Mouse (Mus musculus) embryo, embryonic 10.5 days (tissue): Measurements from ENCODE around the gene Uhrf1bp1.
"Not testable (repeated sequence)": the region's sequence is repeated elsewhere in the genome, so short reads cannot be mapped to it uniquely, and the experiment has no call there.

Source experiments
- DNase-seq: peaks from one replicate; pipeline ENCODE4 v3.0.0-alpha.2; 2015; ENCODE audit warnings: low spot score

Gene Uhrf1bp1

GRCm38 (mm10) chr17:27856265-27856797 is at the start of gene Uhrf1bp1:
Uhrf1bp1 (plus strand) TSS chr17:27856441.
- peak; percentile 90 for DNase-seq

GRCm38 (mm10) chr17:27807542-27808078 is 48.6 kb upstream of the Uhrf1bp1 start:
- no peak for DNase-seq

- DNase-seq: no peak
These were observed 45.5 kb upstream of the Uhrf1bp1 start for GRCm38 (mm10) chr17:27810569-27811331.

GRCm38 (mm10) chr17:27811980-27812379 is 44.3 kb upstream of the Uhrf1bp1 start:
- no peak for DNase-seq

- DNase-seq: no peak
These were observed 41.6 kb upstream of the Uhrf1bp1 start for GRCm38 (mm10) chr17:27814606-27815005.

- no peak for DNase-seq
These were observed 37.2 kb upstream of the Uhrf1bp1 start for GRCm38 (mm10) chr17:27819011-27819410.

GRCm38 (mm10) chr17:27819521-27819970 is 36.7 kb upstream of the Uhrf1bp1 start:
- DNase-seq: no peak

- peak; percentile 28 for DNase-seq
These were observed 36.2 kb upstream of the Uhrf1bp1 start for GRCm38 (mm10) chr17:27819971-27820567.

GRCm38 (mm10) chr17:27820568-27821406 is 35.5 kb upstream of the Uhrf1bp1 start, which contains the start of gene D17Wsu92e:
D17Wsu92e (minus strand) TSS chr17:27820648.
- peak; percentile 99 for DNase-seq

GRCm38 (mm10) chr17:27821407-27822338 is 34.6 kb upstream of the Uhrf1bp1 start:
- DNase-seq: no peak

- DNase-seq: no peak
These were observed 32.9 kb upstream of the Uhrf1bp1 start for GRCm38 (mm10) chr17:27823142-27823905.

- no peak for DNase-seq
These were observed 31.3 kb upstream of the Uhrf1bp1 start for GRCm38 (mm10) chr17:27824941-27825340.

- no peak for DNase-seq
These were observed 30.7 kb upstream of the Uhrf1bp1 start for GRCm38 (mm10) chr17:27825539-27825938.

- peak; percentile 87 for DNase-seq
These were observed 30.0 kb upstream of the Uhrf1bp1 start for GRCm38 (mm10) chr17:27825984-27826905.

GRCm38 (mm10) chr17:27826908-27827383 is 29.3 kb upstream of the Uhrf1bp1 start:
- DNase-seq: peak; percentile 78

GRCm38 (mm10) chr17:27827511-27827910 is 28.7 kb upstream of the Uhrf1bp1 start:
- peak; percentile 53 for DNase-seq

GRCm38 (mm10) chr17:27830411-27830810 is 25.8 kb upstream of the Uhrf1bp1 start:
- DNase-seq: no peak

- DNase-seq: not testable (repeated sequence)
These were observed 18.4 kb upstream of the Uhrf1bp1 start, which contains the start of gene Snrpc for GRCm38 (mm10) chr17:27837850-27838249. Snrpc (plus strand) TSS chr17:27838150.
